Mouse (Mus musculus) heart, adult 18-20 months (tissue): ENCODE measurements around the gene Tmem115. TPM values are rescaled to one million over a fixed set of nuclear protein-coding genes. Genes with fewer than 3 reads are reported as not detected.
"Not testable (repeated sequence)": the region's sequence is repeated elsewhere in the genome, so short reads cannot be mapped to it uniquely, and the experiment has no call there.

Experiments used
- DNase-seq, 2 experiments: peaks; one replicate each; pipeline ENCODE4 v3.0.0; 2021 to 2022; ENCODE audit warnings: mixed read lengths in 1 of 2
- total RNA-seq, 2 experiments: library from RNA; stranded (reverse); gene quantifications; 2 replicates each; pipeline ENCODE4 v1.2.3; 2021

Gene Tmem115
- total RNA-seq, 2 experiments from 2014 or later: 22.2 to 22.3 TPM

DNA sequence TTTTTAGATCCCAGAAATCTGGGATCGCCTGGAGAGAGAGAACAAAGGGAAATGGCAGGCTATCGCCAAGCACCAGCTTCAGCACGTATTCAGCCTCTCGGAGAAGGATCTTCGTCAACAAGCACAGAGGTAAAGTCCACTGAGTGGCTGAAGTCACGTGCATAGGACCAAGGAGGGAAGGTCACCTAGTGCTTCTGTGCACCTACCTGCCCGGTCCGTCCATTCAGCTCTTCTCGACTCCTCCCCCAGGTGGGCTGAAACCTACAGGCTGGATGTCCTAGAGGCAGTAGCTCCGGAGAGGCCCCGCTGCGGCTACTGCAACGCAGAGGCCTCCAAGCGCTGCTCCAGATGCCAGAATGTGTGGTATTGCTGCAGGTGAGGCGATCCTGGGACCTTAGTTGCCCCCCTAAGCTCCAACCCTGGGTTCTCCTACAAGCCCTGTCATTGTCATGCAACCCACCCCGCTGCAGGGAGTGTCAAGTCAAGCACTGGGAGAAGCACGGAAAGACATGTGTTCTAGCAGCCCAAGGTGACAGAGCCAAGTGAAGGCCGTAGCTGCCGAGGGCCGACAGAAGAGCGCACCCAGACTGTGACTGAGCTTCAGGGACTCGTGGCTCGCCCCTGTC lies 16.9 kb downstream of the Tmem115 start:
- no peak for DNase-seq

DNA sequence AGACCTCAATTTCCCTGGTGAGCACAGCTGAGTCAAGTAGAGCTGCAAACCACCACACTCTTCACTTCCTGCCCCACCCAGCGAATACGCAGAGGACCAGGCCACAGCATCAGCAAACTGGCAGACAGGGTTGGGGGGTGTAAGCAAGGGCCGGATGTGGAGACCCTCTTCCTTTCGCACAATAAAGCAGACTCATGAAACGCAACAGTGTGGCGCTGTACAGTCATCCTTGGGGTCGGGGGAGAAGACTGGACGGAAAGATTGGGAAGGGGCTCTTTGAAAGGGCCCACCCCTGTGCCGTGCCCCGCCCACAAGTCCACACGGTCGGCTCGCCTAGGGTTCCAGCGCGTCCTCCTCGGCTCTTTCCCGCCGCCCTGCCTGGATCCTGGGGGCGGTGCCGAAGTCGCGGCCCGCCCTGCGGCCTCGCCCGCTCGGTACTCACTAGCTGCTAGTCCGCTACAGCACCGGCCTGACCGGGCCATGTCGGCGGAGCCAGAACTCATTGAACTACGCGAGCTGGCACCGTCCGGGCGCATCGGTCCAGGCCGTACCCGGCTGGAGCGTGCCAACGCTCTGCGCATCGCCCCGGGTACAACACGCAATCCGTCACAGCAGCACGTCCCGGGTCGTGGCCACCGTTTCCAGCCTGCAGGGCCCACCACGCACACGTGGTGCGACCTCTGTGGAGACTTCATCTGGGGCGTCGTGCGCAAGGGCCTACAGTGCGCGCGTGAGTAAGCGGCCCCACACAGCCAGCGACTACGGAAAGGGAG lies 17.6 kb downstream of the Tmem115 start, which contains the start of gene Rassf1:
Gene Rassf1 (plus strand): TSS at position 439 of the 773 bp plus-strand sequence.
- peak; percentile 77 to 85 for DNase-seq

DNA sequence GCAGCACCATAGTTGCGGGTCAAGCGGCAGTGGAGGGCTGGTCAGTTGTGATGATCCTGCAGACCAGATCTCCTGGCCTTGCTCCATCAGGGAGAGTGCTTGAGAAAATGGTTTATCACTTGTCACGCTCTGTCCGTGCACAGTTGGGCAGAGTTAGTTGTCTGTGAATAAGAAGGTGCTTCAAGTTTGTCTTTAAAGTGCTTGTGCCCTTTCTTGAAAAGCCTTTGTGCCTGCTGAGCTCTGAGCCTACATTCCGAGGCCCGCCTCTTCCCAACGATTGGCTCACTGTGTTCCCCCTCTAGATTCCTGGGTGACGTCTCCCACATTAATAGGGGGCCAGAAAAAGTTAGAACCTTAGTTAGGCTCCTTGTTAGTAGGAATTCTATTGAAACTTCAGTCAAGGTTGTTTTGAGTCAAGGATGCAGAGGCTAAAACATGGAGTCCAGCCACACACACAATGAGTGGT lies 18.2 kb downstream of the Tmem115 start:
- no peak for DNase-seq

DNA sequence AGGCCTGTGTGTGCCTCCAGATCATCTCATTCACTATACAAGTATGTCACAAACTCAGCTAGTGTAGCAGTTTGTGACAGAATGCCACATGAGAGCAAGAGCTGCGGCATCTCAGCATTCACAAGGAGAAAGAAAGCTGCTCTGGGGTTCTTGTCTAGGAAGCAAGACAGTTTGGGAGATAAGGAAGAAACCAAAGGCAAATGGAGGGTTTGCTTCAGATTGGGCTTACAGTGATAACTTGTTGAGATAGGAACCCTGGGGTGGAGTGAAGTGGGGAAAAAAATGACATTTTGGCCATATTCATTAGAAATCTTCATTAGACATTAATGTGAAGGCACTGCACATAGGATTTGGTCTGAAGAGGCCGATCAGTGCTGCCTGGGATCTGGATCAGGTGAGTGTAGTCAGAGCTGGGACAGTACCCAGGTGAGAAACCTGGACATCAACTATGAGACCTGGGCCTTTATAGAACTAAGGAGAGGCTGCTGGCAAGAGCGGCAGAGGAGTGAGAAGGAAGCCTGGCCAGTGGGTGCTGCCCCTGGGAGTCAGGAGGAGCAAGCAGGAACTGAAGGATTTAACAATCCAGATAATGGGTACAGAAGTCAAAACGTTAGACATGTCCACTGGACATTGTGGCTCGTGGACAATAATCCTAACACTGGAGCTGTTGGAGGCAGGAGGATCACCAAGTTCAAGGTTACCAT lies 19.1 kb downstream of the Tmem115 start:
- no peak for DNase-seq

DNA sequence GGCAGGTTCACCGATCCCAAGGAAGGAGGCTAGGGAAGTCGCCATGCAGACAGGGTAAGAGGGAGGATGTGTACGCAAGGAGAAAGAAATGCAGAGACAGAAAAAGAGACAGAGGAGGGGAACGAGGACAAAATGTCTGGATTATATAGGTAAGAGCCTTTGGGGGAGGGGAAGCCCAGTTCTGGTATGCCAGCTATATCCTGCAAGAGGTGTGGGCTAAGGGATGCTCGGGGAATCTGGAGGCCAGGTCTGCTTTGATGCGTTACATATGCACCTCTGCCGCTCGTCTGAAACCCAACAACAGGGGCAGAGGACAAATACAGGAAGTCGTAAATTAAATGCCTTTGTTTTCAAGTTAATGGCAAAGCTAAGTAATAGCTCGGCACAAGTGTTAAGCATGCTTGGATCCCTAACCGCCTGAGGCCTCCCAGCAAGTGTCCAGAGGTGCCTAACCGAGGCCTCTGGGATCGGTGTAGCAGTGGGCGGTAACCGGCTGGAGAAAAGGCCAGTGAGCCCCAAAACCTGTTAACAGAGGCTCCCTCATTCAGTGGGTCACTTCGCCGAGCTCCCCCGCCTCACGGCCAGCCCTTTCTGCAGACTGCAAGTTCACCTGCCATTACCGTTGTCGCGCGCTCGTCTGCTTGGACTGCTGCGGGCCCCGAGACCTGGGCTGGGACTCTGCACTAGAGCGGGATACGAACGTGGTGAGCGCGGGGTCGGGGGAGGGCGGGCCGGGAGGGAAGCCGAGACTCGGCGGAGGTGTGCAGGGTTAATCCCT lies 20.0 kb downstream of the Tmem115 start:
- DNase-seq: no peak

DNA sequence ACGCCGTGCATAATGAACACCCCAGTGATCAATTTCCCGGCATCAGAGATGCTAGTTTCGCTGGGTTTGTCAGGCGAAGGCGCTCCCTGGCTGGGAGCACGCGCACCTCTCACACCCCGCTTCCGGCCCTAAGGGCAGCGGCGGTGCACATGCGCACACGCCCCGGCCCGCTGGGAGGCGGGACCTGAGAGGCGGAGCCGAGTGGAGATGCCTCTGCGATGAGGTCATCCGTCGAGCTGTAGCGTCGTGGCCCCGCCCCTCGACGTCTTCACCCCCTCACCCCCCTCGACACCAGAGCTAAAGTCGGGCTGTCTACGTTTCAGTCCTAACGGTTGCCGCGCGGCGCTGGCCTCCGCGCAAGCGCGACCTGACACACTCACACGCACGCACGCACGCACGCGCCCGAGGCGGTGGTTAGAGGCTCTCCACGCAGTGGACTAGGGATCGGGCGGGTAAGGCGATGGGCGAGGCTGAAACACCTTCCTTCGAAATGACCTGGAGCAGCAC lies 20.6 kb downstream of the Tmem115 start:
- DNase-seq: peak; percentile 94 to 97

DNA sequence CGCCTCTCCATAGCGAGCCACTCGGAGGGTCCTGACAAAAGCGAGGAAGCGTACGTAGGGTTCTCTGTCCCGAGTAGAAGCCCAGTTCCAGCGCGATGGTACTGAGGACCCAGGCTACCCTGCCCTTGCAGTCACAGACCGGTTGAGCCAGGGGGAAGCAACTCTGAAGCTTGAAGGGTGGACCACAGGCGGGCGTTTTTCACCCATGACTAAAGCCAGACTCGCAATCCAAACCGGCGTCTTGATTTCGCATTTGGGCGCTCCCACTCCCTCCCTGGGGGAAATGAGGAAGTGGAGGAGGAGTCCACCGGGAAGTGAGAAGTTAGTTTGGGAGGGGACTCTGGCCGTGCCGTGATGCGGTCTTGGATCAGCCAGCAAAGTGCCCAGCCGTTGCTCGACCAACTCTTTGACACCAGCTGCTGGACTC lies 21.3 kb downstream of the Tmem115 start:
- DNase-seq: peak; percentile 86 to 91

DNA sequence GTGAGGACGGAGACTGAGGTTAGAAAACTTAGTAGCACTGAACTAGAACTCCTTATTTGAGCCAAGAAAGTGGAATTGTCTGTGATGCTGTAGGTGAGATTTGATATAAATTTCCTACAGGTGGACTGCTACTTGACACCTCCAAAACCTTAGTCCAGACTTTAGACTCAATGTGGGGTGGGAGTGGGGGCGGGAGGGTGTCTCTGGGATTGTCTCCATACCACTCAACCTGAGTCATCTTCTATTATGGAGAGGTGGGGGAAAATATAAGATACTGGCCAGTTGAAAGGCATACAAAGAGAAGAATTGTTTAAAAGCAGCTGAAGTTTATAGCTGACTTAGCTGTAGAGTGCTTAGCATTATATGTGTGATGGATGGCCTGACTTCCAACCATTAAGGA lies 22.0 kb downstream of the Tmem115 start:
- no peak for DNase-seq

DNA sequence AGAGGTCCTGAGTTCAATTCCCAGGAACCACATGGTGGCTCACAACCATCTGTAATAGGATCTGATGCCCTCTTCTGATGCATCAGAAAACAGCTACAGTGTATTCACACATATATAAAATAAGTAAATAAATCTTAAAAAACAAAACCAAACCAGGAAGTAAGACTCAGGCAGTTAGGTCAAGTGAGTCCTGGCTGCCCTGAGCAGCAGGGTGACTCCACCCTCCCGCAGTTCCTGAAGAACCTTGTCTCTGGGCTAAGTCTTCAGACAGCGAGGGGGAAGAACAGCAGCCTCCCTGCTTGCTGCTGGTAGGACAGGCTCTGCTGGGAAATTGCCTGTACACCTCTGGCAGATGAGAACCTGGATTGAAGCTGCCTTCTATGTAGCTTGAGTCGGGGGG lies 22.6 kb downstream of the Tmem115 start:
- DNase-seq: no peak

DNA sequence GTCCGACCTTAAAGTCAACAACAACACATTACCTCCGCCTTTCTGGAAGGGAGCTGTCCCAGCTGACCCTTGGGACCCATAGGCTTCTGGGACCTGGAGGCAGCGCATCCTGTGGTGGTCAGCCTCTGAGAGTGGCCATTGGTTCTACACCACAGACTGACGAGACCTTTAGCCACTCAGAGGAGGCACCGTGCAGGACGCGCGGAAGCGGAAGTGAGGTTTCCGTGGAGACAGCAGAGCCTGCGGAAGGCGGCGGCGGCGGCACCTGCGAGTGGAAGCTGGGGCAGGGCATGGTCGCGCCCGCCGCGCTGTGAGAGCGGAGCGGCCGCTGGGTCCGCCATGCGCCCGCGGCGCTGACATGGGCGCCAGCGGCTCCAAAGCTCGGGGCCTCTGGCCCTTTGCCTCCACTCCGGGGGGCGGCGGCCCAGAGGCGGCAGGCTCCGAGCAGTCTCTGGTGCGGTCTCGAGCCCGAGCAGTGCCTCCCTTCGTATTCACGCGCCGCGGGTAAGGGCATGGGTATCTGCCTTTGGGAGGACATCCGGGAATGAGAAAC lies 29.4 kb downstream of the Tmem115 start, which contains the start of gene Tusc2:
Gene Tusc2 (plus strand): TSS at position 227 of the 553 bp plus-strand sequence.
- DNase-seq: peak; percentile 97 to 98

DNA sequence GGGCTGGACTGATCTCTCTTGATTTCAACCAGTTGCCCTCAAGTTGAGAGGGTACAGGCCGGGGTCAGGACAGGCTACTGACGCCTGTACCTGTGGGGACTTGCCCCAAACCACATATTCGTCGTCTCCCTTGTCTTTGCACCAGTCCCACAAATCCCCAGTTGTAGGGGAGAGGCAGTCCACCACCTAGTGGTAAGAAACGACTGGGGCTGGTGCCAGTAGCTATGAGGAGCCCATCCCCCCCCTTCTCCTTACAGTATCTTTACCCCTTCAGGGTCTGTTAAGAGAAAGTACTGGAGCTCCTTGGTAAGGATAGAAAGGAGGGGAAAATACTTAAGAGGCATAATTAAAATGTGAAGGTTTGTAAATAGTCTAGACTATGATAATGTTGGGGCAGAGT lies 31.8 kb downstream of the Tmem115 start:
- DNase-seq: not testable (repeated sequence)

DNA sequence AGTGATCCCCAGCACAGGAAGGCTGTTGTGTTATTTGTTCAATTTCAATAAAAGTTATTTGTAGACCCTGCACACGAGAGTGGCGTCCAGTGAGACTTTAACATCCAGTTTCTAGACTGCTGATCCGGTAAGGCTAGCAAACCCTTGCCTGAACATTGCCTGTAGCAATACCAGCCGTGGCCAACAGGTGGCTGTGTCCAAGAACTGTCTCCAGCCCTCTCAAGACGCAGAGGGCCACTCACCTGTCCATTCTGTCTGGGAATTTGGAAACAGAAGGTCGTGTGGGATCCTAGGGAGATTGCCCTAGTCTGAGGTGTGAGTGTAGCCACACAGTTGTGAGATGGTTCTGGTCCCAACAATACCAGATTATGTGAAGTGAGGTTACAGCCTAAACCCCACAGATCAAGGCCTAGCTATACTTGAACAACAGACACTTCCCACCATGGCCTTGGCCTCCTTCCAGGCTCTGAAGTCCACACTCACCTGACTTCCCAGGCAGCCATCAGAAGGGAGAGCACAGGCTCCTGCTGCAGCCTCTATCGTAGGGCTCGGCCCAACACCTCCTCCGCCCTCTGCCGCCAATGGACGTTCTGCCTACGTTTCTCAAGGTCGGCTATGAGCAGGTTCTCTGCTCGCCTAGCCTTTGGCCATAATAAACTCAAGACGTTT lies 32.4 kb downstream of the Tmem115 start:
- peak; percentile 86 to 93 for DNase-seq

DNA sequence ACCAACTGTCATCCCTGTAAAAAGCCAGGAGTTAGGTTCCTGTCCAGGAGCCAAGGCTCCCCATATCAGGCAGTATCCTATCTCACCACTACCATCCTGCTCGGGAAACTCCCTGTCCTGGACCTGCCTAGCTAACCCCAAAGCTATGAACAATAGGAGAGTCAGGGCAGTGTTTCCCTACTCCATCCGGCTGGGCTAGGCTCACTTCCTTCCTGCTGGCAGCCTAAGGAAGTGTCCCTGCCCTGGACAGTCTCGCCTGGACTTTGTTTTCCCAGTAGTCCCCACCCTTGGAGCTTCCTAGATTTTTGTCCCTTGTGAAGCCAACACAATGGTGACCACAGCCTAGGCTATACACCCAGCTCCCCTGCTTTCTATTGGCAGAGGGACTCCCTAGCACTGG lies 33.1 kb downstream of the Tmem115 start:
- DNase-seq: peak; percentile 71 to 91

DNA sequence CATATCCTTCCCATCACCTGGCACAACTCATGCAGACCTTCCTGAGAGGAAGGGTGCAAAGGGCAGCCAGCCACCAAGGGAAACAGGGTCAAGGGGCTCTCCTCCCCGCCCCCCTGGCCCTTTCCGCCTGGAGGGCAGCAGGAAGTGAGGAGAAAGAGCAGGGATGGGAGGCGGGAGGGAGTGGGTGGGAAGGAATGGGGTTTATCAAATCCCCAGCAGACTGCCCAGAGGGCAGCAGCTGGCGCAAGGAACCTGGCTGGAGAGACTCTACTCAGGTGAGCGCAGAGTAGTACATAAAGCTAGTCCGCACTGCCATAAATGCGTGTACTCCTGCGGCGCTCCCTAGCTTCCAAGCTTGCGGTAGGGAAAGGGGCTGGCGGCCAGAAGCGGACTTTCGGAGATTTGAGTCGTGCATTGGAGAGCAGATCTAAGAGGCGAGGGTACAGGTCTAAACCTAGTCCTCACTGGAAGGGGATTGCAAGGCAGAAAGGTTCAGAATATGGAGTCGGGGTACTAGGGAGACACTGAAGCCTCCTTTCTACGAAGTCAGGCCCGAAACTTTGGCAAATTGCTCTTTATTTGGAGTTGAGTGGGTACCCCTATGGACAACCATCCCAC lies 34.1 kb downstream of the Tmem115 start, which contains the start of gene Hyal2:
Gene Hyal2 (plus strand): TSS at position 244 of the 618 bp plus-strand sequence.
- peak in 1 of 2 experiments; percentile 77 for DNase-seq

DNA sequence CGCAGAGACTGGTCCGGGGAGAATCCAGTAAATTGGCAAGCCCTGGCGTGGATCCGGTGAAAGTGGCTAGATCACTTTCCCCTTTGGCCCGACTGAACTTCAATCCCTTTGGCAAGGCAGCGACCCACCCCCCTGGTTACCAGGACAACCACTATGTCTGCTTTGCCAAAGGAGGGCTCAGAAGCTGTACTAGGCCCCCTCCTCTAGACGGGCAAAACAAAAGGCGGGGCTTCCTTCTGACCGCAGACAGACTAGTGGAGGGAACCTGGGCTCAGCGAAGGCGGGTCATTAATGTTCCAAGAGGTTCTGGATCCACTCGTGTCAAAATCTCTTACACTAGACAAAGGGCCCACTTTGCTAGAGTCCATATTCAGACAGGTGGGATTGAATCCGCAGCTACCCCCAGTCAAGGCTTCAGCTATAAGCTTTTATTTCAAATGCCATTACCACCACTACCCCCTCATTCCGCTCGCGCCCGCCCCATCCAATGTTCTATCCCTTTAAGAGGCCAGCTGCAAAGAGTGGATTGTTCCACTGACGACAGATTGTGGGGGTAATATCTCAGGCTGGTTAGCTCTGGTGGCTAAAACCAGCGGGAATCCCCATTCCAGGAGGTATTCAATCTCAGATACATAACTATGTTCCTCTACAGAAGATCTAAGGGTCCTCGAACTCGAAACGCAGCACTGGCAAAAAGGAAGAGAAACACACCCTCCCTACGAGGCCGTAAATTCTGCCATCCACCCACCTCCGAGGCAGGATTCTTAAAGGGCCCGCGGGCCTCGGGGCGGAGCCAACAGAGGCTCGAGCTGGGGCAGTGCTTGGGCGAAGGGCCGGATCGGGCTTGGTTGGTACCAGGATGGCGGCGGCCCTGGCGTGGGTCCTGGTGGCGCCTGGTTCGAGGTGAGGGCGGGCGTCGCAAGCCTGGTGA lies 34.9 kb downstream of the Tmem115 start:
- peak; percentile 91 to 92 for DNase-seq

DNA sequence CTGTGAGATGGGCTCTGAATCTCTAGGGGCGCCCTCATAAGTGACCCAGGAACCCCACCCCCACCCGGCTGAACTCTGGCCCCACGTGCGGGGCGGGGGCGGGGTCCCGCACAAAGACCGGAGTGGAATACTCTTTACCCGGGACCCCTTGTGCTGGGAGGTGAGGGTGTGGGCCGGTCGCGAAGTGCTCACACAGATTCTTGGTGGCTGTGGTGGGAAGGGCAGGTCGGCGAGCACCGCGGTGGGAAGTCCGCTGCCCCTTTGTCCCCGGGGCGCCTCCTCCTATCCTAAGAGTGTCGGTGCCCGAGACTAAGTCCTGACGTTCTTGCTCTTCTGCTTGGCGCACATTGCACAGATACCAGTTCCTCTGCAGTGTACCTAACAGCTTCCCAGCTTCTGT lies 35.5 kb downstream of the Tmem115 start:
- no peak for DNase-seq

DNA sequence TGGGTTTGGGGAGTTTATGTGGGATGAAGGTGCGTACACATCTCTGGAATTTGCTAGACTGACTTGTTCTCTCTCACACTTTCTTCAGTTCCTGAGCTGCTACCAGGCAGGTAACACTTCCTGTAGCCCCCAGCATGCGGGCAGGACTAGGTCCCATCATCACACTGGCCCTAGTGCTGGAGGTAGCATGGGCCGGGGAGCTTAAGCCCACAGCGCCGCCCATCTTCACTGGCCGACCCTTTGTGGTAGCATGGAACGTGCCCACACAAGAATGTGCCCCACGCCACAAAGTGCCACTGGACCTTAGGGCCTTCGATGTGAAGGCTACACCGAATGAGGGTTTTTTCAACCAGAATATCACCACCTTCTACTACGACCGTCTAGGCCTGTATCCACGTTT lies 36.3 kb downstream of the Tmem115 start:
- no peak for DNase-seq

DNA sequence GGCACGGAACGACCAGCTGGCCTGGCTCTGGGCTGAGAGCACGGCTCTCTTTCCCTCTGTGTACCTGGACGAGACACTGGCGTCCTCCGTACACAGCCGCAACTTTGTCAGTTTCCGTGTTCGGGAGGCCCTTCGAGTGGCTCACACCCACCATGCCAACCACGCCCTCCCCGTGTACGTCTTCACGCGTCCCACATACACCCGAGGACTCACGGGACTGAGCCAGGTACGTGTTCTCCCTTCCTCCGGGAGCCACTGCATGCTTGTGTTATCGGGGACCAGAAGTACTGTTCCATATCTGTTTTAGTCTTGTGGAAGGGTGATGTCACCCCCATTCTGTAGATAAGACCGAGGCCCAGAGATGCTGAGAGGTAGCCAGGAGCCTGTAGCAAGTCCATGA lies 37.1 kb downstream of the Tmem115 start:
- no peak for DNase-seq
